Mouse (Mus musculus): ENCODE data around the gene D5Ertd579e.
"Not testable (repeated sequence)": the region's sequence is repeated elsewhere in the genome, so short reads cannot be mapped to it uniquely, and the experiment has no call there.

The D5Ertd579e gene

DNA sequence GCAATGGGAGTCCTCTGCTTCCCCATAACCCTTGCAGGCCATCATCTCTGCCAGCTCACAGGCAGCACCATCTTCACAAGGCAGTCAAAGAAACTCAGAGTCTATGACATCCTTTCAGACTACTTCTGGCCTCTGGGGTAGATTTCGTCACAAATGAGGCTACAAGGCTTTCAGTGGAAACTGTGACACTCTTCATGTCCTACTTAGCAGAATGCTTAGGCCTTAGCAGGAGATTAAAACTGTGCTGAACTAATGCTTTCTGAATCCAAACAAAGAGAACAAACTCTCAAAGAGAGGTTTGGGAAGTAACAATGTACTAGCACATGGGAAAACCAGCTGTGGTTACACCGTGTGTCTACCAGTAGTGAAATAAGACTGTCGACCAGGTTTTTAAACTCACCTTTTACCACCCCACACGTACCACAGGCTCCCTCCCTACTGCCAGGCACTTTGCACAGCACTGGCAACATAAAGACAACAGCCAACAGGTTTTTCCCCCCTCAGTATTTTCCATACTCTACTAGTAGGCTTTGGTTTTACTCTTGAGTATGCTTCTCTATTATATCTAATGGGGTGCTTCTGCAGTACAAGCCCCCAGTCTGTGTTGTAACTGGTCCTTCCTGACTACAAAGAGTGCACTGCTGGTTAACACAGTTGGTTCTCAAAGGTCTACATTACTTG, 15.8 kb downstream of the D5Ertd579e start:
- no peak for DNase-seq (ENCODE audit: low spot score)

DNA sequence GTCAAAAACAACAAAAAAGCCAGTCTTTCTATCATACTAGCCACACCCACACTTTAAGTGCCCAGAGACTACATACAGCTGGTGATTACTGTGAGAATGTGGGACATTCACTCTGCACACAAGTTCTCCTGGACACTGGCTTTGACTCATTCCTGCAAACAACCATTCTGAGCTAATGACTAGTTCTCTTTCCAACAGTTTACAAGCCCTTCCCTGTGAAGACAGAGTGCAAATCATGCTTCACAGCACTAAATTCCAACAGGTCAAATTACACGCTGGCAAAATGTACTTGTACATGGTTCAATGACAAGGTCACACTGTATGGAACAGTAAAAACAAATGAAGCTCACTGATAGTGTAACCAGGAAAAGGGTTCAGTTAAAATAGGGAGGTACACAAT, 17.0 kb downstream of the D5Ertd579e start:
- no peak for DNase-seq (ENCODE audit: low spot score)

DNA sequence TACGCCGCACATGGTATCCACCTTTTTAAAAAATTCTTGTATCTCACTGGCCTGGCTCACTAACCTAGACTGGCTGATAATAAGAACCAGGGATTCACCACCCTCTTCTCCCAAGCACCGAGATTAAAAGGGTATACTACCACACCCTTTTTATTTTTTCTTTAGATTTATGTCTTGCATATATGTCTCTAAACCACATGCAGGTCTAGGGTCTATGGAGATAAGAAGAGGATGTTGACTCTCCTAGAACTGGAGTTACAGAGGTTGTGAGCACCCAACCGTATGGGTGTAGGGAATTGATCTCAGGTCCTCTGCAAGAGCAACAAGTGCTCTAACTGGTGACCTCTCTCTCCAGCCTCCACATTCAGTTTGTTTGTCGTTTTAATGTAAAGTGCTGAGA, 17.9 kb downstream of the D5Ertd579e start:
- no peak for DNase-seq (ENCODE audit: low spot score)

DNA sequence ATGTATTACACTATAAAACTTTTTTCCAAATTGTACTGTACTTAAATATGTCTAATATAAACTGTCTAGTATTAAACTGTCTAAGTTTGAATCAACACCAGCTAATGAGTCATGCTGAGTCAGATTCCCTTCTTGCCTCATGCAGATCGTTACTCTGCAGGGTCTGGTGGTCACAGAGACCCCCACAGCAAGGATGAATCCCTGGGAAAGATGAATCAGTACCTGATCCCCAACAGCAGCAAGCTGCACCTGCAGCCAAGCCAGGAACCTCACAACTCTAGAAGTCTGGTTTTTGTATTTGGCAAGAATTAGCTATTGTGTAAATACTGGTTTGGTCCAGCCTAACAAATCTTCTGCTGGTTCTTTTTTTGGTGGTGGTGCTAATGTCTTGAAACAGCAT, 20.4 kb downstream of the D5Ertd579e start:
- DNase-seq (ENCODE audit: low spot score): no peak

DNA sequence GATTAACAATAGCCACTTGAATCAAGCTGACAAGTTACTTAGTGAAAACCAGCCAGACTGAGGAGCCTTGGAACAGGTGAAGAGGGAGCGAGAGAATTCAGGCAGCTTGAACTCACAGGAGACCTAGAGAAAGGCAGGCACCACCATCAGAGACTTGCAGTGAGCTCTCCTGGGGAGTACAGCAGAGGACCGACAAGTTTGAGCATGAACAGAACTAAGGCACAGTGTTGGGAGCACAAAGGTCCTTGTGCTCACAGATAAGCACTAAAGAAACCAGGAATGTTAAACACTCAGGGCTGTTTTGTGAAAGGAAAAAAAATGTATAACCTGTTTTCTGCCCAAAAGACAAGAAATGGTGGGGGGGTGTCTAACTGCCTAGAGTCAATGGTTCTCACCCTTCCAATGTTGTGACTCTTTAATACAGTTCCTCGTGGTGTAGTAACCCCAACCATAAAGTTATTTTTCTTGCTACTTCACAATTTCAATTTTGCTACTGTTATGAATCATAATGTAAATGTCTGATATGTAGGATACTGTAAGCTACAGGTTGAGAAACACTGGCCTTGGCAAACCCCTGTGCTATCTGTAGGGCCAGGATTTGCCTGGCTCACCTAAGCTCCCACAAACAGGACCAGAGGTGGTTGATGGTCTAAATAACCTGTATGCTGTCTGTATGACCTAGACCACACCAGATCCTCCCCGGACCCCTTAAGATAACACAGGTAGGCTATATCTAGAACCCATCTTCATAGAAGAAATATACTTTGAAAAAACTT, 21.0 kb downstream of the D5Ertd579e start:
- no peak for DNase-seq (ENCODE audit: low spot score)

DNA sequence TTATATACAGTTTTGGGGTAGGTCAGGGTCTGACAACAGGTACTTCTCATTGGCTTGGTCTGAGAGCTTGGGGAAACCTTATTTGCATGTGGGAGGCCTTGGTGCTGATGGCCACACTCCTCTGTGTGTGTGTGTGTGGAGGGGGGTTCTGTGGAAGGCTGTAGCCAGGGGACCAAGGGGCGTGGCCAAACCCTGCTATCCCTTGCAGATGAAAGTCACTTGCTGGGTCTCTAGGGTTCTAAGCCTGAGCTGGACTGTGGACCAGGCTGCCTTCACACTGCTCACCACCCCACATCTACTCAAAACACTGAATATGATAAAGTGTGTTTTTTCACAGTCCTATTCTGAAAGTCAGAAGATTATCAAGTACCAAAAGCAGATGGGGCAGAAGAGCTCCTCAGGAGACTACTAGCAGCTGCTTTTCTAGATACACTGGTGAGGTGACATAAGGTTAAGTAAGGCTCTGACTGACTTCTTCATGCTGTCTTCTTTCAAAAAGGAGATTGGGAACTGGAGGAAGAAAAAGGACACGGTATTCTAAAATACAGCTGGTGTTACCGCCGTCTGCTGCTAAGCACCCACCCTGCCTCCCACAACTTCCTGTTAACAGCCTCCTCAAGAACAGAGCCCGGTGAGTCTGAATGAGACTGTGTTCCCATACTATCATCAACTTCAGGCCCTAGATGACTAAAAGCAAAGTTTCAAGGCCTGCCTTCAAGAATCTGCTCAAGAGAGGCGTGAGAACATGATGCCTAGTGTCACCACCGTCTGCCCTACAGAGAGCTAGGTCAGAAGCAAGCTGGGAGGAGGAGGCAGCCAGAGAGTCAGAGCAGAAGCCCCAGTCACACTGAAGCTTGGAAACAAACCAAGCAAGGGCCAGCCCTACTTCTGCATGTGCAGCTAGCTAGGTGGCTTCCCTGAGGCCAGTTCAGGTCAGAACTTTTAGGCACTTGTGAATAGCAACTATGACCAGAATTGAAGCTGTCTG, 26.5 kb downstream of the D5Ertd579e start:
- DNase-seq (ENCODE audit: low spot score): no peak

DNA sequence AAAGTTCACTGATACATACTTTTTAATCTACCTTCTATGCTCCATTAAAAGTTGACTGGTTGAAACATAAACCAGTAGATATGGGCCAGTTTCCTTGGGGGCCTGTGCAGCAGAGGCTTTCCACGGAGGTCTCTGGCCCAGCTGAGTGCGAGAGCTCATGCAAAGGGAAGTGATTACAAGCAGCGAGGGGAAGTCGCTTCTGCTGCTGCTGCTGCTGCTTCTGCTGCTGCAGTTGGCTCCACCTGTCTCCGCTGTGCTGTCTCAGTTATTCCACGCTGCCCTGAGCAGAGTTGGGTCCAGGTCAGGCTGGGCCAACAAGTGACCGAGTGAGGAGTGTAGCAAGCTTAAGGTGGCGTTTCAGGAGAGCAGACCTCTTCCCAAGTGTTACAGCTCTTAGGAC, 27.3 kb downstream of the D5Ertd579e start:
- DNase-seq (ENCODE audit: low spot score): no peak

DNA sequence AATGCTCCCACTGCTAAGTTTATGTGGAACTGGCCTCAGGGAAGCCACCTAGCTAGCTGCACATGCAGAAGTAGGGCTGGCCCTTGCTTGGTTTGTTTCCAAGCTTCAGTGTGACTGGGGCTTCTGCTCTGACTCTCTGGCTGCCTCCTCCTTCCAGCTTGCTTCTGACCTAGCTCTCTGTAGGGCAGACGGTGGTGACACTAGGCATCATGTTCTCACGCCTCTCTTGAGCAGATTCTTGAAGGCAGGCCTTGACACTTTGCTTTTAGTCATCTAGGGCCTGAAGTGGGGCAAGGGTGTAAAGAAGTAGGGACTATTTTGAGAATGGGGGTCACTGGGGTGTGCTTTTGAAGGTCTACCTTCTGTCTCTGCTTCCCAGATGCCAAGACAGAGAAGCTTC, 27.8 kb downstream of the D5Ertd579e start:
- DNase-seq (ENCODE audit: low spot score): not testable (repeated sequence)

DNA sequence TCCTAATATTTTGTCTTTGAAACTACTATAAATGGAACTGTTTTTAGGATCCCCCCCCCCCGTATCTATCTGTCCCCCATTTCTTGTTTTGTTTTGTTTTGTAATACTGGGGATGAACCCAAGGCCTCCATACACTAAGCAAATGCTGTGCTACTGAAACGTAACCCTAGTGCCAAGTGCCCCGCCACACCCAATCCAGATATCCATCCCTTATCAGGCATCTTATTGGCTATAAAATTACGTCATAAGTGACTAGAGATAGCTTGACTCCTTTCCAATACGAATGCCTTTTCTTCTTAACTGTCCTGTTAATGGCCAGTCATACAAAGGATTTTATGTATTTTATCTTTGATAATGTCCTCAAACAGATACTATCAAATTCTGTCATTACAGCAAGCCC, 28.7 kb downstream of the D5Ertd579e start:
- no peak for DNase-seq (ENCODE audit: low spot score)

DNA sequence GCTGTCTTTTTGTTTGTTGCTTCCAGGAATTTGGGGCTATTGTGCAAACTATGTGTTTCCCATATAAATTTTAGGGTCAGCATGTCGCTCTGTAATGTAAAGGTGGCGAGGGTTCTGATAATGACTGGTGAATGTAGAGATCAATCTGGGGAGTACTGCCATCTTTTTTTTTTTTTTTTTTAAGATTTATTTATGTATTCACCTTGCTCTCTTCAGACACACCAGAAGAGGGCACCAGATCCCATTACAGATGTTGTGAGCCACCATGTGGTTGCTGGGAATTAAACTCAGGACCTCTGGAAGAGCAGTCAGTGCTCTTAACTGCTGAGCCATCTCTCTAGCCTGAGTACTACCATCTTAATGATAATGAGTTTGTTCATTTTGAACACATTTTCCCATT, 29.1 kb downstream of the D5Ertd579e start:
- not testable (repeated sequence) for DNase-seq (ENCODE audit: low spot score)

DNA sequence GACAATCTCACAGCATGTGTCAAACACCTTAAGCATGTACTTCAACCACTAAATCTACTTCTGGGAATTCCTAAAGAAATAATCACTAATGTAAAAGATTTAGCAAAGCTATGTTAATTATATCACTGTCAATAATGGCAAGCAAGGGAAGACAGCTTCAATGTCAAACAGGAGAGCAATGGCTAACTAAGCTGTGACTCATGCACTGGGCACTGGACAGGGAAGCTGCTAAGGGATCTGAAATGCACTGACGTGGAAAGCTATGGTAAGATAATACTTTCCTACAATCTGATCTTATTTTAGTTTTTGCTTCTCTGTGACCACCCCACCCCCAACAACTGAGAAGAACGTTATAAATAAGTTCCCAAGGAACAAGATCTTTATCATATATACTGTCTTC, 32.5 kb downstream of the D5Ertd579e start:
- DNase-seq (ENCODE audit: low spot score): no peak

DNA sequence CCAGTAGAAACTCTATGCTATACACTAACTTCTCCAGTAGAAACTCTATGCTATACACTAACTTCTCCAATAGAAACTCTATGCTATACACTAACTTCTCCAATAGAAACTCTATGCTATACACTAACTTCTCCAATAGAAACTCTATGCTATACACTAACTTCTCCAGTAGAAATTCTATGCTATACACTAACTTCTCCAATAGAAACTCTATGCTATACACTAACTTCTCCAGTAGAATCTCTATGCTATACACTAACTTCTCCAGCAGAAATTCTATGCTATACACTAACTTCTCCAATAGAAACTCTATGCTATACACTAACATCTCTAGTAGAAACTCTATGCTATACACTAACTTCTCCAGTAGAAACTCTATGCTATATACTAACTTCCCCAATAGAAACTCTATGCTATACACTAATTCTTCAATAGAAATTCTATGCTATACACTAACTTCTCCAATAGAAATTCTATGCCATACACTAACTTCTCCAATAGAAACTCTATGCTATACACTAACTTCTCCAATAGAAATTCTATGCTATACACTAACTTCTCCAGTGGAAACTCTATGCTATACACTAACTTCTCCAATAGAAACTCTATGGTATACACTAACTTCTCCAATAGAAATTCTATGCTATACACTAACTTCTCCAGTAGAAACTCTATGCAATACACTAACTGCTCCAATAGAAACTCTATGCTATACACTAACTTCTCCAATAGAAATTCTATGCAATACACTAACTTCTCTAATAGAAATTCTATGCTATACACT, 34.7 kb downstream of the D5Ertd579e start:
- DNase-seq (ENCODE audit: low spot score): not testable (repeated sequence)

DNA sequence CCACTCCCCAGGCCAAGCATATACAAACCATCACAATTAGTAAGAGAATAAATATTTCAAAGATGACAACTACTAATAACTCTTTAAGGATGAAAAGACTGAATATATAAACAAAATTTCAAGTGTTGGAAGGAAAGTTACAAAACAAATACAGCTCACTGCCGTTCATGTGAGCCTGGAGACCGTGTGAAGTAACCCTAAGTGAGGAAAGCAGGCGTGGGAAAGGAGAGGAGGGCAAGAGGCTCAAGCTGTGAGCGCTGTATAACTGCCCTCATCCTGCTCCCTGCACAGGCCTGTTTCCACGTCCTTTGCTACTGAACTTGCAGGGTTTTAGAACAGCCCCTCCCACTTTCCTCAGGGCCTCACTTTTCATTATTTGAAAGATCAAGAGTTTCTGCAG, 70.2 kb downstream of the D5Ertd579e start:
- no peak for DNase-seq (ENCODE audit: low spot score)

DNA sequence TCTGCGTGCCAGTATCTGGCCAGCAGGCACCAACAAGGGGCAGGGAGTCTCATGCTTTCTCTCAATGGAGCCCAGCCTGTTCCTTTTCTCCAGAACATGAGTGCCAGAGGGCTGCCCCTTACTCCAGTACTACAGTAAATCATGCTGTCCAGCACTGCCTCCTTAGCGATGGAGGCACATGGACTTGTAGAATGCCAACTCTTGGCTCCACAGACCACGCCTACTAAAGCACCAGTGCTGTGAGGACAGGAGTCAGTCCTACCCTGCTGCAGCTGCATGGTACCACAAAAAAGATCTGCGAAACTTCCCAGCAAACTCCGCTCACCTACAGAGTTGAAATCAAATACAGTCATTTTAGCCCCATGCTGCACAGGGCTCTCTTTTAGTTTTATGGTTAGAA, 72.2 kb downstream of the D5Ertd579e start:
- no peak for DNase-seq (ENCODE audit: low spot score)

DNA sequence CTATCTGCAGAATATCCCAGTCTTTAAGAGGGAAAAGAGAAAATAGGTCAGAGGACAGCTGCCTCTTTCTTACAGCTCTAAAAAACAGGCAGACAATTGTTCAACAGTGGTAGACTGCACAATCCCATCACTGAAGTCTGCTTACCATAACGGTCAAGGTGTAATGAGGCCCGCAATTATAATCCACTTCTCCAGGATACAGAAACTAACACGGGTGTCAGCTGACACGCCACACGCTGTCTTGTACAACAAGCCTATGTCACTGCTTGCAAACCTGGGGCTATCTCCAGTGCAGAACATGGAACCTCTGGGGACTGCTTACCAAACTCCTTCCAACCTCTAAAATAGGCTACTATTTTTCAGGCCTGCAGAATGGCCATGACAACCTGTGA, 74.8 kb downstream of the D5Ertd579e start:
- DNase-seq (ENCODE audit: low spot score): peak; percentile 54

DNA sequence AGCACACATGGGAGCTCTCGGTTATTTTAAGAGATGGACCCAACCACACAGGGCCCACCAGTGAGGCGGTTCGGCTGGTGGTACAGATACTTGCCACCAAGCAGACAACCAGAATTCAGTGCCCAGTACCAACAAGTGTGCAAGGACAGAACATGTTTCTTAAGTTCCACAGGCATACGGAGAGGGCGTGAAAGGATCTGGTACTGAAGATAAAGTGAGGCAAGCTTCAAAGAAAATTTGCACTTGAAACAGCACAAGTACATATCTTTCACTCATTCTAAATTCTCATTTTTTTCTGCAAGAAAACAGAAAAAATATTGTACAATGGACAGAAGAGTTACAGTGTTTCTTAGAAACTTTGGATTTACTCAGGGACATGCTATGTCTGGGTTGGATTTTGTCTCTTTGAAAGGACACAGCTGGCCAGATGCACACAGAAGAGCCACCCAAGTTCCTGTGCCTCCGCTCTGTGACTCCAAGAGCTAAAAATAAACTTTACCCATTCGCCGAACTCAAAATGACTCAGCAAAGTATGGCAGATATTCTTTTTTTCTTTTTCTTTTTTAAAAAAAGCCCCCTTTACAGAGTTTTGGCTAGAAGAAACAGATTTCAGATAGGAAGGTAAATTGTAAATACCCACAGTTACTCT, 75.3 kb downstream of the D5Ertd579e start:
- peak; percentile 81 for DNase-seq (ENCODE audit: low spot score)

DNA sequence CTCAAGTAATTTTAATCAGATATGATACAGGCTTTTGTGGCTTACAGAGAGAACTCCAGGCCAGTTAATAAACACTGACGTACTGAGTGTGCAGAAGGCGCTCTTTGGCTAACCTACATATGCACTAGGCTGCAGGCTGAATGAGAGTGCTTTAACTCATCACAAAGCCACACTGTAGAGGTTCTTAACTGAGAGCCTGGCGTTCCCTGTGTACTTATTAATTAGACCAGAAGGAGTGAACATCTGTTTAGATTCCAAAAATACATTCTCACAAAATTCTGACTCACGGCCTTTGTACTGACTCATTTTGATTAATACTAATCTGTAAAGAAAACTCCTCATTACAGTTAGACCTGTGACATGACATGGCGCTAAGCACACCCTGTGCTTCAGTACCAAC, 76.9 kb downstream of the D5Ertd579e start:
- no peak for DNase-seq (ENCODE audit: low spot score)

DNA sequence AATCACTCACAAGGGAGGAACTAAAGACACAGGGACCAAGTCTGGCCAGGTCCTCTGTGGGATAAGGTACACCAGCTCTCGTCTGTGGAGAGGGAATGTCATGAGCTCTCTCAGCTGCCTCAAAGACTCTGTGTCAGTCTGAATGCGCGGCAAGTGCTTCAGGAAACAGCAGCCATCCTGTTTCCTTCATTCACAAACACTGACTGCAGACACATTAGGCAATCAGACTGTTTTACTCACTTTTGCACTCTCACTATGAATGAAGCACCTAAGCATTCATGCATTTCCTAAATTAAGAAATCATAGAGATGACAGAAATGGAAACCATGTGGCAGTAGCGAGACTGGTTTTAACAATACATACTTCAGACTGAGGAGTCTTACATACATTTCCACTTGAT, 77.5 kb downstream of the D5Ertd579e start:
- DNase-seq (ENCODE audit: low spot score): no peak

DNA sequence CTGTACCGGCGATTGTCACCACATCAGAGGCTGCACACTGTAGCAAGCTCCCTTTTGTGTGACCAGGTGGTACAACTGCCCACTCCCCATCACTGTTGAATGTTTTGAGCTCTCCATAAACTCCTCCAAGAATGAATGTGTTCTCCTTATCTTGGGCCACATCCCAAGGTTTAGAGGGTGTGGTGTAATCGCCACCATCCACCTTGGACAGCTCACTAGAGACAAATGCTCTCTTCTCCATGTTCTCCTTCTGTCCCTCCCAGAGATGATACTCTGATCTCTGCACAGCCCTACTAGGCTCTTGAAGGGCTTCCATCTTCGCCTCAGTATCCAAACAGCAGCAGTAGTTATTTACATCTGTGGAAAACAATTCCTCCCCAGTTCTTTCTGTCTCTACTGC, 81.7 kb downstream of the D5Ertd579e start:
- DNase-seq (ENCODE audit: low spot score): peak; percentile 73

DNA sequence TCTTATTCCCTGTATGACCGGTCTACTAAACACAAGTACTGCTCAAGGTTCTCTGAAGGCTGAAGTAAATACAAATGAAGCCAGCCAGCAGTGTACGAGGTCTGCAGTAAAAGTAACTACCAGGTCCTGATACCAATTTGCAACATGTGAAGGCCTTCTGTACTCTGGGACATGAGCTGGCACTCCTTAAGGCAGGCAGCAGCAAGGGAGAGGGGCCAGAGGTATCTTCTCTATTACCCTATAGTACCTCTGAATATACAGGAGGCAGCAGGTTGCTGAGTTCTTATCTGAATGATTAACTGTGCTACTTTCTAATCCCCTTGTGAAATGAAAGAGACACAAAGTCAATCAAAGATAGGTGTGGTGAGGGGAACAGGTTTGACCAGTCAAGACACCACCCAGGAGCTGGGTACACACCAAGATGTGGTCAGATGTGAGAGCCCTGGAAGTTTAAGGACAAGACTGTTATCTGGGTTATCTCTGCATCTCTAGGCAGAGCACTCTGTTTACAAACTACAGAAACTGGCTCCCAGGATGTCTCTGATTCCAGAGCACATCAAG, 86.8 kb downstream of the D5Ertd579e start:
- DNase-seq (ENCODE audit: low spot score): no peak

DNA sequence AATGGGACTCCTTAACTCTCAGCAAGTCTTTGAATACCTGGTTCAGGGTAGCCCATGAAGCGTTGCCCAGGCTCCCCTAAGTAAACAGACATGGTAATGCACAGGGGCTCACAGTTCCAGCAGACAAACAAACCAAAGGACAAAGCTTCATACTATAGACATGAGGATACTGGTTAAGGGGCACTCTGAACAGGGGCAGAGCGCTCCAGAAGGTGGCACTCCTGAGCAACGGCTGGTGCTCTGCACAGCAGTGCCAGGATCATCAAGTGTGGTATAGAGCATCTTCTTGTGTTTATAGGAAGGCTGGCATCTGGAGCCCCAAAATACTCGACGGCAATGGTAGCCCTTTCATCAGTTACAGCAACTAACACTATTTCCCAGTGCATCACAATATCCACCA, 92.8 kb downstream of the D5Ertd579e start:
- DNase-seq (ENCODE audit: low spot score): peak; percentile 39
